ENCODE assay signal across 11 mouse cellular contexts in genomic region chr2:92727241-92727640, GRCm38 (mm10).
DNase-seq lines count a peak whose midpoint lies in the region; ATAC-seq and TF ChIP-seq lines count a peak whose summit lies in the region.
"Had no signal": no experiment of that assay in that cellular context is flagged by ENCODE, and none has a peak within 500 bp of the region (broad histone marks: within the 10 kb centered on the region; RNA-seq: fewer than 3 reads in every experiment).

No protein-coding gene starts in this region.

- no peak overlapping the region for H3K4me3 ChIP-seq in heart, postnatal 0 days (ENCODE audit: low read depth, low read length)
- no peak overlapping the region for H3K4me3 ChIP-seq in hindbrain, embryonic 16.5 days (ENCODE audit: low read length)

- DNase-seq in heart, postnatal 0 days (ENCODE audit: low spot score) = no peak
- no peak for DNase-seq in heart, adult 8-10 months (ENCODE audit: low spot score)
- DNase-seq in Muller cell, postnatal 12 days (ENCODE audit: inconsistent ontology term) = peak; percentile 32
- DNase-seq in adrenal gland, adult 18-20 months (ENCODE audit: low spot score in 2 of 2) = peak; percentile 32 to 48
- no peak for DNase-seq in testis, postnatal 10 days (ENCODE audit: low spot score)
- DNase-seq: cerebellum, postnatal 25 days; left cerebral cortex, postnatal 4 days; right cerebral cortex, postnatal 4 days; thymus, adult 18-20 months had no signal

- H3K27ac ChIP-seq in heart, postnatal 0 days (ENCODE audit: low read depth) = no peak overlapping the region
- peak overlapping the region; percentile 55 for H3K27ac ChIP-seq in hindbrain, embryonic 16.5 days (ENCODE audit: low read depth, low read length)

- peaks cover 18% of the 10 kb centered on the region for H3K4me1 ChIP-seq in heart, postnatal 0 days (ENCODE audit: control insufficient read depth, insufficient read depth)
- peaks cover 23% of the 10 kb centered on the region for H3K4me1 ChIP-seq in hindbrain, embryonic 16.5 days (ENCODE audit: control insufficient read depth, insufficient read depth, low read depth, low read length)

- H3K4me2 ChIP-seq in heart, postnatal 0 days (ENCODE audit: low read depth, low read length) = no peak overlapping the region
- no peak overlapping the region for H3K4me2 ChIP-seq in hindbrain, embryonic 16.5 days (ENCODE audit: low read length)

- no peak for TF ChIP-seq CTCF in heart, postnatal 0 days (IDR thresholded peaks at IDR 0.05; ENCODE audit: low read depth)

- no peak for TF ChIP-seq EP300 in heart, postnatal 0 days (IDR thresholded peaks at IDR 0.05; ENCODE audit: low read depth)

- H3K27me3 ChIP-seq in heart, postnatal 0 days (ENCODE audit: control insufficient read depth, insufficient read depth, low read length) = no peaks in the 10 kb centered on the region
- H3K27me3 ChIP-seq in hindbrain, embryonic 16.5 days (replicated peaks; ENCODE audit: control insufficient read depth, insufficient read depth, low read length) = no peaks in the 10 kb centered on the region

- no peak overlapping the region for H3K9ac ChIP-seq in heart, postnatal 0 days (replicated peaks; ENCODE audit: low read depth, low read length)
- no peak overlapping the region for H3K9ac ChIP-seq in hindbrain, embryonic 16.5 days (ENCODE audit: low read depth, low read length)

- peak; percentile 8; the same call in 1 of the 2 replicates for ATAC-seq in heart, postnatal 0 days (ENCODE audit: insufficient read depth, low read depth)
- ATAC-seq in hindbrain, embryonic 16.5 days = no peak
- ATAC-seq in cerebellum, adult (ENCODE audit: insufficient number of reproducible peaks, low FRiP score, low TSS enrichment) = no peak

- no peaks in the 10 kb centered on the region for H3K36me3 ChIP-seq in heart, postnatal 0 days (replicated peaks; ENCODE audit: control insufficient read depth, insufficient read depth, low read length)
- no peaks in the 10 kb centered on the region for H3K36me3 ChIP-seq in hindbrain, embryonic 16.5 days (ENCODE audit: control insufficient read depth, insufficient read depth, low read length)

- H3K9me3 ChIP-seq in heart, postnatal 0 days (replicated peaks; ENCODE audit: control insufficient read depth, low read length) = 0 out of 2 replicates have a peak, but pooled peaks cover under 1% of the 10 kb centered on the region
- H3K9me3 ChIP-seq in hindbrain, embryonic 16.5 days (ENCODE audit: control insufficient read depth, low read length) = no peaks in the 10 kb centered on the region

- WGBS in heart, postnatal 0 days = 63% methylated on average over 2 of the region's 2 CpGs
- WGBS in hindbrain, embryonic 16.5 days = 84% methylated on average over 2 of the region's 2 CpGs

Comparison
In these comparisons a context has a peak if more than half of its experiments do, and no peak if none do; other contexts are left out.
1. DNase-seq: peak in Muller cell, postnatal 12 days (single experiment) and adrenal gland, adult 18-20 months (2 of 2); none in heart, postnatal 0 days (single experiment), heart, adult 8-10 months (single experiment) and testis, postnatal 10 days (single experiment).